Mouse (Mus musculus) spleen, postnatal 10 days (tissue): ENCODE measurements around the gene Eif2b4.

ENCODE experiments used
- DNase-seq, 2 experiments: peaks; one replicate each; pipeline ENCODE4 v3.0.0; 2021 to 2022; ENCODE audit warnings: low spot score in 2 of 2

Gene Eif2b4

DNA sequence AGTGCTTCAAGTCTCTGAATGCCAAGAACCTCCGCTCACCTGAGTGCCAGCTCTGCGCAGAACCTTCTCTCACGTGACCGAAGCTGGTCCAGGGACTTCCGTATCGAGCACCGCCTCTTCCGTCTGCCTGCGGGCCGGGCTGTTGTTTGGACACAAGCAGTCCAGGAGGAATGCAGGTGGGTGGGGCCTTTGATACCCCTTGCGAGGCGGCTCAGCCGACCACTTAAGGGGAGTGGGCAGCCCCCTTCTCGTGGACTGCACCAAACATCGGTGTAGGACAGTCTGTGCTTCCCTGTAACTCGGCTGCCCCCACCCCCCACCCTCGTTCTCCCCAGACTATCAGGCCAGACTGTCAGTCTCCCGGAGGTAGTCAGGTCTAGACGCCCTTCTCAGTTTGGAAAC, 39.1 kb downstream of the Eif2b4 start, which contains the start of gene Mpv17:
Gene Mpv17 (minus strand): TSS at position 100 of the 402 bp plus-strand sequence.
- DNase-seq: peak; percentile 70 to 78

DNA sequence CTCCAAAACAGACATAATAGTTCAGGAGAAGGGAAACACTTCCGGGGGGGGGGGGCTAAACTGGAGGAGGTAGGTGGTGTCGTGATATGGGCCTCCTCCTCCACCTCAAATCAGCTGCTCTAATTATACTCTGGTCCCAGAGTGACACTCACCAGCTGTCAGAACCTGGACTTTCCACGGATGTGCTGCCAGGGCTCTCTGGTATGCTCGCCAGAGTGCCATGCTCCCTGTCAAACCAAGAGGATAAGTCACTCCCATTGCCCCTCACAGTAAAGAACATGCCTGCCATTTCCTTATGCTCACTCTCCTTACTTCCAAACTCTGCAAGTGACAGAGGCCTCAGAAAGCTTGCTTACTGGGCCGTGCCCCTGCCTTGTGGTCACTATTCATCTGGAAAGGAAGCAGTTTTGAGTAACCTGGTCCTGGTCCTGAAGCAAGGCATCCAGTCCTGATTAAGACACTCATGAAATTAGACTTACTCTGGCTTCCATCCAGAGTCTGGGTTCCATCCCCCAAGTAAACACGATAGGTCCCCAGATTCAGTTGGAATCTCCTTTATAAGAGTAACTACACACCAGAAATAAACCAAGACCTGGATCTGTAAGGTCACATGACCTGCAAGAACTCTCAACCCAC, 39.6 kb downstream of the Eif2b4 start:
- DNase-seq: peak in 1 of 2 experiments; percentile 12

- DNase-seq: no peak
Observed at GRCm38 (mm10) chr5:31151746-31152145, 41.5 kb downstream of the Eif2b4 start.

GRCm38 (mm10) chr5:31149781-31150180, 43.4 kb downstream of the Eif2b4 start:
- DNase-seq: no peak

DNA sequence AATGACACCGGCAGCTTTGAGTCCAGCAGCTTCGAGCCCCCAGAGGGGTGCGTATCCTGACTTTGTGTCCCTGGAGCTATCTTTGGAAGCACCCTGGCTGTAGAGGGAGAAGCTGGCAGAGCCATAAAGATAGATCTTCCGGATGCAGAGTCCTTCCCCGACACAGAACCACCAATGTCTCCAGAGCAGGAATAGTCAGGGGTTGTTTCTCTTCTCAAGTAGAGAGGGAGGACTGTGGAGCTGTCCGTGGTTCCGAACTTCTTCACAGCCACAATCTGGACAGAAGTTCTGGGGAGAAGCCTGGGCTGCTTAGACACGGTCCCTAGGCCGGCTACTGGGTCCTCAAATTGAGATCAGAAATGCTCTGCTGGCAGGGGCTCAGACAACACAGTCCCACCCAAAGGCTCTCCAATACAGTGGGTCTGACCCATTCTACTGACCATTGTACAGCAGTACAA, 54.2 kb downstream of the Eif2b4 start:
- peak in 1 of 2 experiments; percentile 23 for DNase-seq

- DNase-seq: no peak
Observed at GRCm38 (mm10) chr5:31138241-31138967, 54.8 kb downstream of the Eif2b4 start, which contains the start of gene Ucn. Gene Ucn, minus strand, starts transcription at chr5:31138829.

GRCm38 (mm10) chr5:31137658-31138057, 55.6 kb downstream of the Eif2b4 start:
- no peak for DNase-seq
